Mouse (Mus musculus): ENCODE data around the gene Nsf.

The Nsf gene

GRCm38 (mm10) chr11:103830476-103830875 lies 123.4 kb downstream of the Nsf start:
- DNase-seq: peak; percentile 71

GRCm38 (mm10) chr11:103829956-103830355 lies 123.9 kb downstream of the Nsf start:
- peak; percentile 33 for DNase-seq

- peak; percentile 71 for DNase-seq
Observed at GRCm38 (mm10) chr11:103828866-103829265, 125.0 kb downstream of the Nsf start.

GRCm38 (mm10) chr11:103827201-103827600 lies 126.7 kb downstream of the Nsf start:
- peak; percentile 73 for DNase-seq

- no peak for DNase-seq
Observed at GRCm38 (mm10) chr11:103816719-103817118, 137.1 kb downstream of the Nsf start.

GRCm38 (mm10) chr11:103815986-103816385 lies 137.9 kb downstream of the Nsf start:
- DNase-seq: no peak

GRCm38 (mm10) chr11:103814808-103815207 lies 139.0 kb downstream of the Nsf start:
- no peak for DNase-seq

GRCm38 (mm10) chr11:103811246-103811645 lies 142.6 kb downstream of the Nsf start:
- no peak for DNase-seq

- DNase-seq: no peak
Observed at GRCm38 (mm10) chr11:103810631-103811030, 143.2 kb downstream of the Nsf start.

- DNase-seq: no peak
Observed at GRCm38 (mm10) chr11:103809611-103810598, 144.0 kb downstream of the Nsf start.

- DNase-seq: no peak
Observed at GRCm38 (mm10) chr11:103808771-103809610, 144.9 kb downstream of the Nsf start.

GRCm38 (mm10) chr11:103807966-103808365 lies 145.9 kb downstream of the Nsf start:
- DNase-seq: no peak

GRCm38 (mm10) chr11:103804804-103805203 lies 149.1 kb downstream of the Nsf start:
- no peak for DNase-seq

- no peak for DNase-seq
Observed at GRCm38 (mm10) chr11:103804126-103804525, 149.7 kb downstream of the Nsf start.

- no peak for DNase-seq
Observed at GRCm38 (mm10) chr11:103801128-103801527, 152.7 kb downstream of the Nsf start.

GRCm38 (mm10) chr11:103789951-103790350 lies 163.9 kb downstream of the Nsf start:
- DNase-seq: no peak

- DNase-seq: no peak
Observed at GRCm38 (mm10) chr11:103780152-103780551, 173.7 kb downstream of the Nsf start.

GRCm38 (mm10) chr11:103774228-103774530 lies 179.7 kb downstream of the Nsf start:
- no peak for DNase-seq

GRCm38 (mm10) chr11:103773387-103774227 lies 180.2 kb downstream of the Nsf start, which contains the start of gene Wnt3:
Gene Wnt3 (plus strand): TSS chr11:103774150.
- no peak for DNase-seq

GRCm38 (mm10) chr11:103772505-103773386 lies 181.1 kb downstream of the Nsf start:
- DNase-seq: no peak

Data from heart, adult 11 months (tissue).